Mouse (Mus musculus): ENCODE results near the gene Gm8265. TPM values are rescaled to one million over a fixed set of nuclear protein-coding genes. Genes with fewer than 3 reads are reported as not detected.
"Not testable (repeated sequence)": the region's sequence is repeated elsewhere in the genome, so short reads cannot be mapped to it uniquely, and the experiment has no call there.

Gm8265 gene
- polyA plus RNA-seq (2015; fragmentation: Nextera tagmentation; extraction: Ambion mirVana) = not detected in 2 replicates

DNA sequence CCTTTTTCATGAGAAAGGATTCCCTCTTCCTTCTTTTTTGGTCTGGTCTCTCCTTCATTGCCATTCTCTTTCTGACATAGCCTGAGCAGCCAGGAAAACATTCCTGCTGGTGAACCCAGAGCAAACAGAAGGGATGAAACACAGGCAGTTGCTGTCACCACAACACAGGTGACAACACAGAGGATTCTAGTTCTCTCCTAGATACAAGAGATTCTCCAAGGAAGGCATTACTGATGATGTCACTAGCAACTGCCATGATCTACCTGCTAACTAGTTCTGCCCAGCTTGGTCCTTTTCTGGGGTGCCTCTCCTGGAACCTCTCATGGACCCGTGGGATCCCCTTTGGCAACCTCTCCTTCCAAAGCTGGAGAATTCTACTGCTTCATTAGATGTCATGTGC, at the start of gene Gm8265:
Gene Gm8265 (minus strand): TSS at position 101 of the 400 bp plus-strand sequence.
- not testable (repeated sequence) for H3K27ac ChIP-seq (replicated peaks); H3K36me3 ChIP-seq (ENCODE audit: control insufficient read depth, insufficient read depth, low read length); H3K4me2 ChIP-seq (replicated peaks; ENCODE audit: low read depth); H3K9me3 ChIP-seq (ENCODE audit: control insufficient read depth, low read length); ATAC-seq (ENCODE audit: low FRiP score, low TSS enrichment); H3K4me1 ChIP-seq (replicated peaks; ENCODE audit: control insufficient read depth, insufficient read depth); H3K9ac ChIP-seq (ENCODE audit: low read length); DNase-seq (ENCODE audit: low spot score); H3K27me3 ChIP-seq (ENCODE audit: control insufficient read depth, insufficient read depth, low read length); H3K4me3 ChIP-seq (ENCODE audit: low read depth, low read length)
- WGBS = no CpG with 5 or more reads among the region's 1 CpGs

Other genes with a start within 250 kb of the Gm8265 start
- gene Gm3500, start 244.0 kb downstream of the Gm8265 start, polyA plus RNA-seq (2015; fragmentation: Nextera tagmentation; extraction: Ambion mirVana) = 0.16 TPM in 1 of 2 replicates, not detected in the other
- gene Gm3194, start 177.6 kb downstream of the Gm8265 start, polyA plus RNA-seq (2015; fragmentation: Nextera tagmentation; extraction: Ambion mirVana) = 0.34 and 0.50 TPM in 2 replicates
- not detected in 2 replicates for gene Gm8246, start 155.2 kb downstream of the Gm8265 start, polyA plus RNA-seq (2015; fragmentation: Nextera tagmentation; extraction: Ambion mirVana)
- not detected in 2 replicates for gene Gm3187, start 148.8 kb downstream of the Gm8265 start, polyA plus RNA-seq (2015; fragmentation: Nextera tagmentation; extraction: Ambion mirVana)
- gene Gm3488, start 131.4 kb downstream of the Gm8265 start, polyA plus RNA-seq (2015; fragmentation: Nextera tagmentation; extraction: Ambion mirVana) = 0.35 and 0.36 TPM in 2 replicates
- not detected in 2 replicates for gene Gm3532, start 94.5 kb downstream of the Gm8265 start, polyA plus RNA-seq (2015; fragmentation: Nextera tagmentation; extraction: Ambion mirVana)
- gene Gm9603, start 54.4 kb upstream of the Gm8265 start, polyA plus RNA-seq (2015; fragmentation: Nextera tagmentation; extraction: Ambion mirVana) = not detected in 2 replicates
- 0.16 TPM in 1 of 2 replicates, not detected in the other for gene Gm3373, start 108.5 kb upstream of the Gm8265 start, polyA plus RNA-seq (2015; fragmentation: Nextera tagmentation; extraction: Ambion mirVana)
- gene Gm3383, start 175.0 kb upstream of the Gm8265 start, polyA plus RNA-seq (2015; fragmentation: Nextera tagmentation; extraction: Ambion mirVana) = 0.34 and 0.50 TPM in 2 replicates
- gene Gm3424, start 197.3 kb upstream of the Gm8265 start, polyA plus RNA-seq (2015; fragmentation: Nextera tagmentation; extraction: Ambion mirVana) = not detected in 2 replicates
- 0.11 and 0.25 TPM in 2 replicates for gene Gm8237, start 247.4 kb upstream of the Gm8265 start, polyA plus RNA-seq (2015; fragmentation: Nextera tagmentation; extraction: Ambion mirVana)